Mouse (Mus musculus) olfactory bulb, adult 2 months (tissue): ENCODE measurements around the gene Entpd6.

Experiments
- CTCF ChIP-seq: fragments of 200-500 bp; IDR thresholded peaks from 2 replicates; pipeline ENCODE4 v1.5.1; 2012; ENCODE audit warnings: low read depth, mild to moderate bottlenecking, low read length, moderate library complexity; ENCODE audit not compliant: insufficient read depth
- POLR2A ChIP-seq: fragments of 200-500 bp; IDR thresholded peaks from 2 replicates; pipeline ENCODE4 v1.6.1; 2012; ENCODE audit warnings: mild to moderate bottlenecking, low read depth, low read length, moderate library complexity; ENCODE audit not compliant: insufficient read depth

GRCm38 (mm10) chr2:150816676-150817402, 68.0 kb downstream of the Entpd6 start:
- no peak for TF ChIP-seq CTCF
- no peak for TF ChIP-seq POLR2A
